Mouse (Mus musculus) adrenal gland, adult (tissue): ENCODE results near the gene Mdm2.

Experiments
- DNase-seq, 2 experiments: peaks; one replicate each; pipeline ENCODE4 v3.0.0; 2022 to 2023; ENCODE audit warnings: low spot score in 1 of 2; ENCODE audit not compliant: inconsistent age in 2 of 2

Gene Mdm2

DNA sequence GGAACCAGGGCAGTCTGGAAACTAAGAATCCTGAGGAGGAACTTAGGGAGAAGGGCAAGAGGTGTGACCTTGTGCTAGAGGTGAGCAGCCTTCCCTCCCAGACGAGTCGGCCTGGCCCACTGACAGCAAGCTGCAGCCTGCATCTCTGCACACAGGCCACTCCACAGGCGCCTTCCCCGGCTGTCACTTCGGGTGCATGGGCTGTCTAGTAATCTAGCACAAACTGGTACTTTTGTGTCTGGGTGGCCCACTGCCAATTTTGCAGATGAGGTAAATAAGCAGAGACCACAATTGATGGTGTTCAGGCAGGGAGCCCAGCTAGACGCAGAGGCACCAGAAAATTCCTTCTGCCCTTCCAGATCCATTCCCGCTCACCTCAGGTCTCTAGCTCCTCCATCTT is 37.9 kb downstream of the Mdm2 start:
- DNase-seq, result no peak

GRCm38 (mm10) chr10:117671930-117672666 is 38.5 kb downstream of the Mdm2 start:
- no peak for DNase-seq

DNA sequence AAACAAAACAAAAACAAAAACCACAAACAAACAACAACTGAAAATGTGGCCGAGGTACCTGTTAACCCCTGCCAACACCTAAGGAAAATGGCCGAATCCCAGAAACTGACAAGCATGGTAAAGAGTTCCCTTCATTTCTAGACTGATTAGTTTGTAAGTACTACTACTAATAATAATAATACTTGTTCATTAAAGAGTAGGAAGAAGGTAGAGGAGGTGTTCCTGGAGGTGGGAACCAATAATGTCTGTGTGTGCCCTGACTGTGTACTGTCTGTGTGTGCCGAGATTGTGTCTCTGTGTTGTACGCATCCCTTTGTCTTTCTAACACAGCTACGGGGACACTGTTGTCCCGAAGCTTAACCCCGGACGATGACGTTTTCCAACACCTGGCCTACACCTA is 39.3 kb downstream of the Mdm2 start:
- no peak for DNase-seq

- no peak for DNase-seq
Measured at GRCm38 (mm10) chr10:117670791-117671190, 39.8 kb downstream of the Mdm2 start.

- no peak for DNase-seq
Measured at GRCm38 (mm10) chr10:117670092-117670491, 40.5 kb downstream of the Mdm2 start.

- DNase-seq, result peak; percentile 33 to 51
Measured at GRCm38 (mm10) chr10:117669449-117670090, 41.0 kb downstream of the Mdm2 start.

DNA sequence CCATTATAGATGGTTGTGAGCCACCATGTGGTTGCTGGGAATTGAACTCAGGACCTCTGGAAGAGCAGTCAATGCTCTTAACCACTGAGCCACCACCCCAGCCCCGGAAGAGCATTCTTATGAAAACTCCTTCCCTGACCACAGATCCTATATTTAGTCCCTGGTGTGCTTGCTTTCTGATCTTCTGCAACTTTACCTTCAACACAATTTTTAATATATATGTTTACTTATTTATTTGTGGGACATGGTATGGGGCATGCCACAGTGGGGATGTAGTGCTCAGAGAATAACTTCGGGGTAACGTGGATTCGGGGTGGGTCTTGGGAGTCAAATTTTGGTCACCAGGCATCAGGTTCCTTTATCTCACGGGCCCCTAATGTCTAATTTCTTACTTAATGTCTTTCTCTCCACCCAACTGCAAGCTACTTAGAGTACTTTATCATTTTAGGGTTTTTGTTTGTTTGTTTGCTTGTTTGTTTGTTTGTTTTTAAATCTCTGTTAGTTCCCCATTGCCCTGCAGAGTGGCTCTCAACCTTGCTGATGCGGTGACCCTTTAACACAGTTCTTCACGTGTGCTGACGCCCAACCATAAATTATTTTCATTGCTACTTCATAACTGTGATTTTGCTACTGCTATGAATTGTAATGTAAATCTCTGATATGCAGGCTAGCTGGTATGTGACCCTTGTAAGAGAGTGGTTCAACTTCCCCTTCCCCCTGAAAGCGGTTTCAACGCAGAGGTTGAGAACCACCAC is 41.8 kb downstream of the Mdm2 start:
- DNase-seq, result no peak

GRCm38 (mm10) chr10:117667663-117668507 is 42.7 kb downstream of the Mdm2 start:
- no peak for DNase-seq

- no peak for DNase-seq
Measured at GRCm38 (mm10) chr10:117666947-117667630, 43.5 kb downstream of the Mdm2 start.

DNA sequence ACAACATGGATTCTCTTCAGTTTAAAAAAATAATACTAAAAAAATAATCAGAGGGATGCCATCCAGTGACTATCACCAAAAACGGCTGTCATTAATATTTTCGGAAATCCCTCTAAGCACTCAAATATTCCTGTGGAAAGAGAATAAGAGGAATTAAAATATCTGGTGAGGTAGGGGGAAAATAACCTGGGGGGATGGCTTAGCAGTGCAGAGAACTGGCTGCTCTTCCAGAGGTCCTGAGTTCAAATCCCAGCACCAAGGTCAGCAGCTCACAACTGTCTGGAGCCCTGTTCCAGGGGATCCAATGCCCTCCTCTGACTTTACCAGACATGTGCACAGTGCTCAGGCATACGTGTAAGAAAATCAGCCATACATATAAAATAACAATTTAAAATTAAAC is 44.2 kb downstream of the Mdm2 start:
- DNase-seq, result no peak

DNA sequence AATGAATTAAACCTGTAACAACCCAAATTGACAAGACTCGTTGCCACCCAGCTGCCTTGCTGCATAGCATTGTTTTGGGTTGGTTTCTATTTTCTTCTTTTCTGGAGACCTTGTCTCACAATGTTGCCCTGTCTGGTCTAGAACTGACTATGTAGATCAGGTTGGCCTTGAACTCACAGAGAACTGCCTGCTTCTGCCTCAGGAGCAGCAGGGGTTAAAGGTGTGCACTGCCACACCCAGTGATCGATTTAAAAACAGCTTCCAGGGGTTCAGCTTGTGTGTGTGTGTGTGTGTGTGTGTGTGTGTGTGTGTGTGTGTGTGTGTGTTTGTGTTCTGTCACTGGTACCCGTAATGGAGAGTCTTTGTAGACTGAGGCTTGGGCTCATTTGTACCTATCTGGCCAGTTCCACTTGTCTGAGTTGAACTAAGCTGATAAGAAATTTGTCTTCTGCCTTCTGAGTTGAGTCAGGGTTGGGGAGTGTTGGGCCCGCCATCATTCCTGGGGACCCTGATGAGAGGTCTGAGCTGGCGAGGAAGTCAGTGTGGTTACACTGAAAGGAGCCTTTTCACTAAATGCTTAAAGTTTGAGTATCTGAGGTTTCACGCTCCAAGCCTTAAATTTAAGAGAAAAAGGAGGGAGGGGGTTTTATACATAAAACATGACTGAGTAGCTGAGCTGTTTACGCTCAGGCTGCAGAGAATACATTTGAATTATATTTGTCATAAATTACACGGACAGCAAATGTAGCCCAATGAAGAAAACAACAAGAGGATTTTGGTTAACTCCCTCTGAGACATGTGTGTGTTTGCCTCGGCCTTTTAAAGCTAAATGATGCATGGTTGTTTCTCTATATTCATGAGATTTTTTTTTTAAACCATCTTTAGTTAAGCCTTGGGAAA is 44.9 kb downstream of the Mdm2 start:
- DNase-seq, result no peak

DNA sequence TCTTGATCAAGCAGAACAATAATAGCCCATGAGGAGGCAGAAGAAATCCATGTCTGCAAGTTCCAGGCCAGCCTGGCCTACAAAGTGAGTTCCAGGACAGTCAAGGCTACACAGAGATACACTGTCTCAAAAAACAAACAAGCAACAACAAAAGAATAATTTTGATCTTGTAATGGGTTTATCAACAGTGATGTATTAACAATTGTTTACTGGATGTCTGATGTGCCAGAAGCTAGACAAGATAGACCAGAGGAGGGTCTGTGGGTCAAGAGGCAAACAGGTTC is 45.7 kb downstream of the Mdm2 start:
- no peak for DNase-seq

DNA sequence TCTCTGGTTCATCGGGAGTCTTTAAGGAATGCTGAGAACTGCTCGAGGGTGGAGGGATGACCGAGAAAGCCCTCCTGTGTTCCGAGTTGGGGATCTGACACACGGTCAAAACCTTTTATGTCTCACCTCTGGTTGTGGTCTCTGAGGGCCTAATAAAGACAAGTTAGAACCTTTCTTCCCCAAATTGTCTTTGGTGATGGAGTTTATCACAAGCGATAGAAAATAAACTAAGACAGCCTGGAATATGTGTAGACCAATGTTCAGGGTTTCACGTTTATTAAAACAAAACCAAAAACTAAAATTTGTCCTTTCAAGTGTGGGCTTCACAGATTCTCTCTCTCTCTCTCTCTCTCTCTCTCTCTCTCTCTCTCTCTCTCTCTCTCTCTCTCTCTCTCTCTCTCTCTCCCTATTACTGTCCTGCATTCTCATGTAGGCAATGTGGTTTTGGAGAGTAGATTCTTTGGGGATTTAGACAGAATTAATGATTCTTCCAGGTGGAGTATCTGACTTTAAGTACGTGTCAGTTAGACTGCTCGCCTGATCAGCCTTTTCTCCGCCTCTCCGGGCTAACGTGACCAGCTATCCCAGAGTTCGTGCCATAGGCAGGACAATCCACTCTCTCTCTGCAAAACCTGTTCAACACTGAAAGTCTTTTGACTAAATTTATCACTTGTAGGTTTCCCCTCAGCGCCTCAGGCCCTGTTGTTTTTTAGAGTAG is 46.2 kb downstream of the Mdm2 start:
- no peak for DNase-seq

- DNase-seq, result no peak
Measured at GRCm38 (mm10) chr10:117663865-117664200, 46.7 kb downstream of the Mdm2 start.

DNA sequence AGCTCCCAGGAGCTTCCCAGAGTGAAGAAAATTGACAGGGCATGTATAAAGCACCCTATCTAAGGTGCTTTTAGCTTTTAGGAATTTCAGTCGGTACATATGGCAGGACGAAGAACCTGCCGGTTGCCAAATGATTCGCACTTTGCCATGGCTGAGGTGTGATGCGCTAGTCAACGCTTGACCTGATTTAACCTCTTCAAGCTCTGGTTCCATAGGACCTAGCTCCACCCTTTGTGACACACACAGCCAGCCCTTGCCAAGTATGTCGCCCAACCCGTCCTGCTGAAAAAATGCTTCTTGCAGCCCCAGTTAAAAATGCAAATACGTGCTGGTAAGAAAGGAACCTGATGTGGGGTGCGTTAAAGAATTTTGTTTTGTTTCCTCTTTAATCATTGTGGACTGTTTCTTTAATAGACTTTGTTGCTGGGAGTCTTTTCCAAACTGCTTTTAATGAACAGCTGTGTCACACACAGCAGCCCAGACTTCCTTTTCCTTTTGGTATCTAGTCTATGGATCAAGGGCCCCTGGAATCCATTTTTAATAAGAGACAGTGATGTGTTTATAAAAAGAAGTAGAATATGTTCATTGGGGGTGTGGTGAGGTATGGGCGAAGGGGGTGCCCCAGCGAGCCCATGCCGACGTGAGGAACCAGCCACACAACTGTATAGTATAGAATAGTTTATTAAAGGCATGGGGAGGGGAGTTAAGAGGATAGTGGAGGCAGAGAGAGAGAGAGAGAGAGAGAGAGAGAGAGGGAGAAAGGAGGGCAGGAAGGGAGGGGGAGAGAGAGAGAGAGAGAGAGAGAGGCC is 47.3 kb downstream of the Mdm2 start:
- no peak for DNase-seq

DNA sequence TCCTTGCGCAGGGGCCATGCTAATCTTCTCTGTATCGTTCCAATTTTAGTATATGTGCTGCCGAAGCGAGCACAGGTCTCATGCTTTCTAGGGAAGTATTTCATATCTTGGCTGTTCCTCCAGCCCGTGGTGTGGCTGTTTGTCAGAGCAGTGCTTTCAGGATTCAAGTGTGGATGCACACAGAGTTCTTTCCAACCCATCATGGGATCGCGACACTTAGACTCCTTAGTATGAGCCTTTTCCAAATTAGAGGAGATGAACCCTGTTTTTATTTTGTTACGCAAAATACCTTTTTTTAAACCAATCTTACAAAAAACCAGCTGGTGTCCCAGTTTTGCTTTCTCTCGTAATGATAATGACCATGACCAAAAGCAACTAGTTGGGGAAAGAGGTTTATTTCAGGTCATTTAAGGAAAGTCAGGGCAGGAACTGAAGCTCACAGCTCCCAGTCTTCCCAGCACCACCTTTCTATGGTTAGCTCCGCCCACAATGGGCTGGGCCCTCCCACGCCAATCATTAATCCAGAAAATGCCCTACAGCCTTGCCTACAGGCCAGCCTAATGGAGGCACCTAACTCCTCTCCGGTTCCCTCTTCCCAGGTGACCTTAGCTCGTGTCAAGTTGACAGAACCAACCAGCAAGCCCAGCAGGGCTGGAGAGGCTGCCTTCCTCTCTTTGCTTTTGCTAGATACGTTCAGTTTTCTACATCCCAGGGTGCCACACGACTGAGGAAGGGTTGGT is 48.1 kb downstream of the Mdm2 start:
- DNase-seq, result no peak

GRCm38 (mm10) chr10:117659819-117660218 is 50.7 kb downstream of the Mdm2 start:
- DNase-seq, result no peak

DNA sequence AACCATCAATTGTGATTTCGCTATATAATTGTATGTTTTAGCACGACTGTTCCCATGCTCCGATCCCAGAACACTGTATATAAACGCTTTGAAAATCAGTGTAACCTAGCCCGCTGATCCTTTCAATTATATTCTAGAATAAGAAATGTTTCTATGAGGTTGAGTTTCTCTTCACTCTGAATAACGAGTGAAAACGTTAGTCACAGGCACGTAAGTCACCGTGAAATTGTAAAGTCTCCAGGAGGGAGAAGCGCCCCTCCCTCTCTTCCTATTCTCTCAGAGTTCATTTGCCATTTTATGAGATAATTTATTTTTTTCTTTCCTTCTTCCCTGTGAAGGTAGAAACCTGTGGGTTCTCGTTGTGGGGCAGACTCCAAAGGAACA is 51.1 kb downstream of the Mdm2 start:
- no peak for DNase-seq
